Comparison of ENCODE assay signal across 10 mouse cellular contexts in genomic region chr10:128037921-128038320, GRCm38 (mm10). TPM values are rescaled to one million over a fixed set of nuclear protein-coding genes. Genes with fewer than 3 reads are reported as not detected.
DNase-seq lines count a peak whose midpoint lies in the region; ATAC-seq and TF ChIP-seq lines count a peak whose summit lies in the region.
"Had no signal": no experiment of that assay in that cellular context is flagged by ENCODE, and none has a peak within 500 bp of the region (broad histone marks: within the 10 kb centered on the region; RNA-seq: fewer than 3 reads in every experiment).

No protein-coding gene starts in this region.

- H3K9ac ChIP-seq in heart, embryonic 15.5 days = 0 out of 2 replicates have a peak overlapping the region, but pooled peaks have one; percentile 39
- peak overlapping the region; percentile 32 for H3K9ac ChIP-seq in MEL (ENCODE audit: control insufficient read depth, low read depth, low read length, poor library complexity, severe bottlenecking)
- peak overlapping the region; percentile 13; the same call in 1 of the 2 replicates for H3K9ac ChIP-seq in hindbrain, embryonic 14.5 days
- no peak overlapping the region for H3K9ac ChIP-seq in midbrain, embryonic 12.5 days (replicated peaks)

- H3K27me3 ChIP-seq in heart, embryonic 15.5 days = no peaks in the 10 kb centered on the region
- no peaks in the 10 kb centered on the region for H3K27me3 ChIP-seq in MEL (ENCODE audit: control insufficient read depth in 1 of 2, insufficient read depth in 2 of 2, low read length in 2 of 2)
- no peaks in the 10 kb centered on the region for H3K27me3 ChIP-seq in hindbrain, embryonic 14.5 days (ENCODE audit: control insufficient read depth, insufficient read depth, low read length)
- no peaks in the 10 kb centered on the region for H3K27me3 ChIP-seq in midbrain, embryonic 12.5 days

- no peak for TF ChIP-seq CTCF in MEL (IDR thresholded peaks at IDR 0.05 in 2 of 3, conservative IDR thresholded peaks at IDR 0.05 in 1 of 3; ENCODE audit: control insufficient read depth in 1 of 3, insufficient read depth in 1 of 3, low read depth in 2 of 3, low read length in 3 of 3, poor library complexity in 1 of 3, severe bottlenecking in 1 of 3)

- peaks cover 59% of the 10 kb centered on the region for H3K4me1 ChIP-seq in heart, embryonic 15.5 days (replicated peaks)
- H3K4me1 ChIP-seq in MEL (ENCODE audit: control insufficient read depth in 1 of 2, insufficient read depth in 2 of 2, low read length in 2 of 2) = peaks cover 8 to 13% of the 10 kb centered on the region in 2 experiments
- peaks cover 29% of the 10 kb centered on the region for H3K4me1 ChIP-seq in hindbrain, embryonic 14.5 days (replicated peaks; ENCODE audit: control insufficient read depth, insufficient read depth, low read length)
- H3K4me1 ChIP-seq in midbrain, embryonic 12.5 days = peaks cover 35% of the 10 kb centered on the region

- peak overlapping the region; percentile 74 for H3K4me2 ChIP-seq in heart, embryonic 15.5 days
- H3K4me2 ChIP-seq in hindbrain, embryonic 14.5 days (replicated peaks) = peak overlapping the region; percentile 30
- H3K4me2 ChIP-seq in midbrain, embryonic 12.5 days (replicated peaks) = peak overlapping the region; percentile 21

- TF ChIP-seq RAD21 in MEL (IDR thresholded peaks at IDR 0.05; ENCODE audit: low read depth, low read length) = no peak

- H3K27ac ChIP-seq in heart, embryonic 15.5 days = no peak overlapping the region
- no peak overlapping the region for H3K27ac ChIP-seq in MEL (ENCODE audit: control insufficient read depth, low read depth, low read length)
- no peak overlapping the region for H3K27ac ChIP-seq in hindbrain, embryonic 14.5 days
- H3K27ac ChIP-seq in midbrain, embryonic 12.5 days (replicated peaks) = no peak overlapping the region

- H3K4me3 ChIP-seq in heart, embryonic 15.5 days = peak overlapping the region; percentile 16
- H3K4me3 ChIP-seq in MEL (ENCODE audit: control insufficient read depth in 1 of 2, insufficient read depth in 1 of 2, low read depth in 2 of 2, low read length in 2 of 2) = peak overlapping the region; percentile 23 to 97; a peak in 2 of 4 replicates
- H3K4me3 ChIP-seq in hindbrain, embryonic 14.5 days (replicated peaks; ENCODE audit: low read length) = no peak overlapping the region
- H3K4me3 ChIP-seq in midbrain, embryonic 12.5 days = no peak overlapping the region

- no peak for TF ChIP-seq POLR2A in MEL (IDR thresholded peaks at IDR 0.05; ENCODE audit: control insufficient read depth in 1 of 2, insufficient read depth in 1 of 2, low read depth in 1 of 2, low read length in 2 of 2, poor library complexity in 1 of 2)

- intact Hi-C loops in heart, postnatal 36 days (cut with DNase I) = no loop called here

- 69% methylated on average over 3 of the region's 3 CpGs for WGBS in heart, embryonic 15.5 days
- WGBS in hindbrain, embryonic 14.5 days = 71% methylated on average over 3 of the region's 3 CpGs
- 50% methylated on average over 3 of the region's 3 CpGs for WGBS in midbrain, embryonic 12.5 days

- H3K36me3 ChIP-seq in heart, embryonic 15.5 days = peaks cover 26% of the 10 kb centered on the region
- H3K36me3 ChIP-seq in MEL (ENCODE audit: control insufficient read depth in 1 of 2, insufficient read depth in 2 of 2, low read length in 2 of 2) = peaks cover 30 to 46% of the 10 kb centered on the region in 2 experiments
- H3K36me3 ChIP-seq in hindbrain, embryonic 14.5 days (replicated peaks; ENCODE audit: control insufficient read depth, insufficient read depth) = peaks cover 49% of the 10 kb centered on the region
- H3K36me3 ChIP-seq in midbrain, embryonic 12.5 days = peaks cover 42% of the 10 kb centered on the region

- no peaks in the 10 kb centered on the region for H3K9me3 ChIP-seq in heart, embryonic 15.5 days (replicated peaks)
- no peaks in the 10 kb centered on the region for H3K9me3 ChIP-seq in MEL (replicated peaks; ENCODE audit: insufficient read depth, low read length)
- H3K9me3 ChIP-seq in hindbrain, embryonic 14.5 days (ENCODE audit: control insufficient read depth, low read length) = no peaks in the 10 kb centered on the region
- no peaks in the 10 kb centered on the region for H3K9me3 ChIP-seq in midbrain, embryonic 12.5 days

- DNase-seq in heart, postnatal 36 days = no peak
- no peak for DNase-seq in MEL (ENCODE audit: low read depth, low spot score)
- DNase-seq in hindbrain, embryonic 14.5 days (ENCODE audit: low spot score) = no peak
- no peak for DNase-seq in left cerebral cortex, adult 11 months (ENCODE audit: low spot score)
- DNase-seq in urinary bladder, postnatal 10 days (ENCODE audit: low spot score) = no peak
- no peak for DNase-seq in lung, postnatal 25 days (ENCODE audit: low spot score)
- DNase-seq: layer of hippocampus, postnatal 36 days had no signal

- TF ChIP-seq EP300 in MEL (IDR thresholded peaks at IDR 0.05; ENCODE audit: low read depth in 1 of 2, low read length in 2 of 2) = no peak

- H3K79me2 ChIP-seq in MEL (ENCODE audit: control insufficient read depth, insufficient read depth, low read length, poor library complexity) = peaks cover 75% of the 10 kb centered on the region

- ATAC-seq in heart, embryonic 15.5 days (replicated peaks; ENCODE audit: insufficient number of reproducible peaks, insufficient read depth, low FRiP score, low read depth) = no peak
- no peak for ATAC-seq in hindbrain, embryonic 14.5 days (ENCODE audit: low FRiP score)
- ATAC-seq in midbrain, embryonic 12.5 days (ENCODE audit: low FRiP score, low read depth) = no peak

TF ChIP-seq in MEL, 35 proteins besides CTCF, POLR2A, EP300 and RAD21:
- TF ChIP-seq MYB (IDR thresholded peaks at IDR 0.05; ENCODE audit: low read depth, low read length) (no peak), E2F4 (IDR thresholded peaks at IDR 0.05; ENCODE audit: borderline replicate concordance, low read depth, low read length) (no peak), SIN3A (IDR thresholded peaks at IDR 0.05; ENCODE audit: low read length) (no peak), ELF1 (IDR thresholded peaks at IDR 0.05; ENCODE audit: low read depth, low read length) (no peak), MAX (IDR thresholded peaks at IDR 0.05; ENCODE audit: low read length) (no peak), MYC (IDR thresholded peaks at IDR 0.05; ENCODE audit: low read depth, low read length) (no peak), GABPA (IDR thresholded peaks at IDR 0.05; ENCODE audit: low read depth, low read length) (no peak), TBP (IDR thresholded peaks at IDR 0.05; ENCODE audit: low read depth, low read length) (no peak), ZKSCAN1 (IDR thresholded peaks at IDR 0.05; ENCODE audit: low read depth, low read length) (no peak), MXI1 (IDR thresholded peaks at IDR 0.05; ENCODE audit: low read depth, low read length) (no peak), POLR2AphosphoS5 (IDR thresholded peaks at IDR 0.05; ENCODE audit: borderline replicate concordance, low read depth, low read length) (no peak)

RNA-seq across cellular contexts. Expression of gene Naca, which starts 2.5 kb away (rescaled TPM):
- polyA plus RNA-seq in heart, embryonic 15.5 days (2015; fragmentation: Nextera tagmentation; extraction: Ambion mirVana) = 429 and 467 TPM in 2 replicates
- 100 to 1,000 TPM; 542 to 584 TPM for total RNA-seq in heart, postnatal 36 days (2021)
- 1,577 and 1,612 TPM in 2 replicates for total RNA-seq in MEL (2012; rRNA removed)
- polyA plus RNA-seq in MEL (2012; ENCODE audit: insufficient read depth in 1 of 2, insufficient read length in 2 of 2, low read depth in 1 of 2, low replicate concordance in 2 of 2, missing spikeins in 1 of 2) = 1,000 to 10,000 TPM in 1 of 2 experiments, 100 to 1,000 TPM in 1; 202 to 1,039 TPM
- 558 and 592 TPM in 2 replicates for polyA plus RNA-seq in hindbrain, embryonic 14.5 days (2014; fragmentation: Nextera tagmentation; extraction: Ambion mirVana)
- 716 and 742 TPM in 2 replicates for polyA plus RNA-seq in midbrain, embryonic 12.5 days (2016; fragmentation: Nextera tagmentation; extraction: Ambion mirVana)

RNA-seq across cellular contexts. Expression of gene Ptges3, which starts 20.8 kb away (rescaled TPM):
- polyA plus RNA-seq in heart, embryonic 15.5 days (2015; fragmentation: Nextera tagmentation; extraction: Ambion mirVana) = 268 and 292 TPM in 2 replicates
- 10 to 100 TPM; 80.7 to 90.5 TPM for total RNA-seq in heart, postnatal 36 days (2021)
- 233 and 240 TPM in 2 replicates for total RNA-seq in MEL (2012; rRNA removed)
- 100 to 1,000 TPM; 216 to 627 TPM for polyA plus RNA-seq in MEL (2012; ENCODE audit: insufficient read depth in 1 of 2, insufficient read length in 2 of 2, low read depth in 1 of 2, low replicate concordance in 2 of 2, missing spikeins in 1 of 2)
- 393 and 410 TPM in 2 replicates for polyA plus RNA-seq in hindbrain, embryonic 14.5 days (2014; fragmentation: Nextera tagmentation; extraction: Ambion mirVana)
- polyA plus RNA-seq in midbrain, embryonic 12.5 days (2016; fragmentation: Nextera tagmentation; extraction: Ambion mirVana) = 545 and 553 TPM in 2 replicates

RNA-seq across cellular contexts. Expression of gene Prim1, which starts 23.0 kb away (rescaled TPM):
- 41.5 and 50.3 TPM in 2 replicates for polyA plus RNA-seq in heart, embryonic 15.5 days (2015; fragmentation: Nextera tagmentation; extraction: Ambion mirVana)
- total RNA-seq in heart, postnatal 36 days (2021) = 1 to 10 TPM; 1.6 to 2.7 TPM
- total RNA-seq in MEL (2012; rRNA removed) = 59.6 and 74.0 TPM in 2 replicates
- 10 to 100 TPM in 1 of 2 experiments, not detected in 1; 71.5 TPM for polyA plus RNA-seq in MEL (2012; ENCODE audit: insufficient read depth in 1 of 2, insufficient read length in 2 of 2, low read depth in 1 of 2, low replicate concordance in 2 of 2, missing spikeins in 1 of 2)
- polyA plus RNA-seq in hindbrain, embryonic 14.5 days (2014; fragmentation: Nextera tagmentation; extraction: Ambion mirVana) = 36.9 and 39.3 TPM in 2 replicates
- polyA plus RNA-seq in midbrain, embryonic 12.5 days (2016; fragmentation: Nextera tagmentation; extraction: Ambion mirVana) = 72.6 and 76.9 TPM in 2 replicates

RNA-seq across cellular contexts. Expression of gene Hsd17b6, which starts 30.5 kb away (rescaled TPM):
- not detected in 2 replicates for polyA plus RNA-seq in heart, embryonic 15.5 days (2015; fragmentation: Nextera tagmentation; extraction: Ambion mirVana)
- not detected for total RNA-seq in heart, postnatal 36 days (2021)
- not detected in 2 replicates for total RNA-seq in MEL (2012; rRNA removed)
- polyA plus RNA-seq in MEL (2012; ENCODE audit: insufficient read depth in 1 of 2, insufficient read length in 2 of 2, low read depth in 1 of 2, low replicate concordance in 2 of 2, missing spikeins in 1 of 2) = under 1 TPM in 1 of 2 experiments, not detected in 1; 0.15 TPM
- polyA plus RNA-seq in hindbrain, embryonic 14.5 days (2014; fragmentation: Nextera tagmentation; extraction: Ambion mirVana) = not detected in 2 replicates
- not detected in 2 replicates for polyA plus RNA-seq in midbrain, embryonic 12.5 days (2016; fragmentation: Nextera tagmentation; extraction: Ambion mirVana)
- total RNA-seq: gastrocnemius, adult 18-20 months; layer of hippocampus, postnatal 36 days had no signal

RNA-seq across cellular contexts. Expression of gene Atp5b, which starts 45.2 kb away (rescaled TPM):
- 5,437 and 6,121 TPM in 2 replicates for polyA plus RNA-seq in heart, embryonic 15.5 days (2015; fragmentation: Nextera tagmentation; extraction: Ambion mirVana)
- total RNA-seq in heart, postnatal 36 days (2021) = 1,000 to 10,000 TPM; 9,026 to 9,193 TPM
- 2,164 and 2,193 TPM in 2 replicates for total RNA-seq in MEL (2012; rRNA removed)
- polyA plus RNA-seq in MEL (2012; ENCODE audit: insufficient read depth in 1 of 2, insufficient read length in 2 of 2, low read depth in 1 of 2, low replicate concordance in 2 of 2, missing spikeins in 1 of 2) = 1,000 to 10,000 TPM in 1 of 2 experiments, 100 to 1,000 TPM in 1; 545 to 2,318 TPM
- 2,242 and 2,471 TPM in 2 replicates for polyA plus RNA-seq in hindbrain, embryonic 14.5 days (2014; fragmentation: Nextera tagmentation; extraction: Ambion mirVana)
- 1,976 and 1,998 TPM in 2 replicates for polyA plus RNA-seq in midbrain, embryonic 12.5 days (2016; fragmentation: Nextera tagmentation; extraction: Ambion mirVana)

Comparison
In these comparisons a context has a peak if more than half of its experiments do, and no peak if none do; other contexts are left out.
1. H3K4me2 ChIP-seq: peak in every context shown above with its lines; median percentile 74 in heart, embryonic 15.5 days; 30 in hindbrain, embryonic 14.5 days; 21 in midbrain, embryonic 12.5 days.
2. H3K4me3 ChIP-seq: peak in heart, embryonic 15.5 days (single experiment) and MEL (2 of 2); none in hindbrain, embryonic 14.5 days (single experiment) and midbrain, embryonic 12.5 days (single experiment).